Mouse (Mus musculus) kidney, postnatal 36 days (tissue): Measurements from ENCODE around the gene Dnajb2.

ENCODE experiments used
- DNase-seq, 2 experiments: peaks; one replicate each; pipeline ENCODE4 v3.0.0; 2021 to 2022; ENCODE audit warnings: mixed read lengths in 2 of 2

Dnajb2 gene

GRCm38 (mm10) chr1:75252308-75252707 is 16.1 kb downstream of the Dnajb2 start:
- DNase-seq: no peak

GRCm38 (mm10) chr1:75253029-75253428 is 16.8 kb downstream of the Dnajb2 start:
- DNase-seq: no peak

GRCm38 (mm10) chr1:75253849-75254624 is 17.8 kb downstream of the Dnajb2 start:
- peak; percentile 73 to 93 for DNase-seq

GRCm38 (mm10) chr1:75254625-75255013 is 18.4 kb downstream of the Dnajb2 start:
- DNase-seq: no peak

- DNase-seq: no peak
These were observed 19.4 kb downstream of the Dnajb2 start for GRCm38 (mm10) chr1:75255516-75256046.

GRCm38 (mm10) chr1:75261278-75261677 is 25.1 kb downstream of the Dnajb2 start:
- DNase-seq: no peak

GRCm38 (mm10) chr1:75262969-75263951 is 27.1 kb downstream of the Dnajb2 start:
- peak; percentile 56 to 88 for DNase-seq

- no peak for DNase-seq
These were observed 28.1 kb downstream of the Dnajb2 start, which contains the start of gene Ptprn for GRCm38 (mm10) chr1:75264091-75264880. TSS of gene Ptprn (minus strand) at chr1:75264502.

- peak; percentile 31 to 86 for DNase-seq
These were observed 41.3 kb downstream of the Dnajb2 start for GRCm38 (mm10) chr1:75277195-75278188.

GRCm38 (mm10) chr1:75278228-75278627 is 42.0 kb downstream of the Dnajb2 start, which contains the start of gene Resp18:
TSS of gene Resp18 (minus strand) at chr1:75278415.
- DNase-seq: no peak

GRCm38 (mm10) chr1:75283017-75283416 is 46.8 kb downstream of the Dnajb2 start:
- DNase-seq: no peak

GRCm38 (mm10) chr1:75284911-75285310 is 48.7 kb downstream of the Dnajb2 start:
- DNase-seq: no peak

- DNase-seq: no peak
These were observed 53.2 kb downstream of the Dnajb2 start for GRCm38 (mm10) chr1:75289376-75289775.

GRCm38 (mm10) chr1:75289888-75290431 is 53.8 kb downstream of the Dnajb2 start:
- no peak for DNase-seq

- peak; percentile 14 to 51 for DNase-seq
These were observed 54.4 kb downstream of the Dnajb2 start for GRCm38 (mm10) chr1:75290582-75290981.

- no peak for DNase-seq
These were observed 55.1 kb downstream of the Dnajb2 start for GRCm38 (mm10) chr1:75291321-75291720.

GRCm38 (mm10) chr1:75292476-75293330 is 56.5 kb downstream of the Dnajb2 start:
- no peak for DNase-seq

- DNase-seq: no peak
These were observed 57.1 kb downstream of the Dnajb2 start for GRCm38 (mm10) chr1:75293331-75293701.

GRCm38 (mm10) chr1:75294294-75294693 is 58.1 kb downstream of the Dnajb2 start:
- DNase-seq: no peak
